Mouse (Mus musculus): ENCODE data around the gene Elmod2. TPM values are rescaled to one million over a fixed set of nuclear protein-coding genes. Genes with fewer than 3 reads are reported as not detected.

Elmod2 gene
- polyA plus RNA-seq (2014; fragmentation: Illumina TruSeq; extraction: RNeasy Lipid Tissue Mini Kit (QIAGEN cat#74804); ENCODE audit: low read depth, low replicate concordance): 18.7 TPM

DNA sequence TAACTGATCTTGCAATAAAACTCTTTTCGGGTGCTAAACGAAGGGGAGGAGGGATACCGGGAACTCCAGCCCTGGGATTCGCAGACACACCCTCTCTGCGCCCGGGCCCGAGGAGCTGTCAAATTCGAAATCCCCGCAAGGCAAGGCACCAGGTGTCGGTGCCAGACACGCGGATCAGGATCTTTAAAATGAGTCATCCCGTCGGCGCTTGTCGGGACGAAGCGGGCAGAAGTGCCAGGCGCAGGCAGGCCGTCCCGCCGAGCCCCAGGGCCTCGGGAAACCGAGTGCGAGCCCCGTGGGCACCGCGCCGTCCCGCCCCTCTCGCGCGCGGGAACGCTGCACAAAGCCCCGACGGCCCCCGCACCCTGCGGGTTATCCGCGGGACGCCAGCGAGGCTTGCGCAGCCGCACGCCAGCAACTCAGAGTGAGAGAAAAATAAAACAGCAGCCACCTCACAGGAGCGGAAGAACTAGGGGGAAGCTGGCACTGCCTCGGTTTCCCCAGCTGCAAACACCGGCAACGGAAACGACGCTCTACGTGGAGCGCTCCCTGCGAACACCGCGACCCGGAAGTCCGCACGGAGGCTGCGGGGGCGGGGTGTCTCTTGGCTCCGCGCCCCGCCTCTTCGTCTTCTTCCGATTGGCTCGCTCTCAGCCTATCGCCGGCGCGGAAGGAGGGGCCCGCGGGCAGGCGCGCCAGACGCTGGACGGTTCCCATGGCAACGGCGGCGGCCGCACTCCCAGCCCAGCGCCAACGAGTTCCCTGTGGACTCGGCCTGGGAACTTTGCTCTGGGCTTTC lies at the start of gene Elmod2:
TSS of gene Elmod2 (minus strand) at position 588 of the 799 bp plus-strand sequence.

DNA sequence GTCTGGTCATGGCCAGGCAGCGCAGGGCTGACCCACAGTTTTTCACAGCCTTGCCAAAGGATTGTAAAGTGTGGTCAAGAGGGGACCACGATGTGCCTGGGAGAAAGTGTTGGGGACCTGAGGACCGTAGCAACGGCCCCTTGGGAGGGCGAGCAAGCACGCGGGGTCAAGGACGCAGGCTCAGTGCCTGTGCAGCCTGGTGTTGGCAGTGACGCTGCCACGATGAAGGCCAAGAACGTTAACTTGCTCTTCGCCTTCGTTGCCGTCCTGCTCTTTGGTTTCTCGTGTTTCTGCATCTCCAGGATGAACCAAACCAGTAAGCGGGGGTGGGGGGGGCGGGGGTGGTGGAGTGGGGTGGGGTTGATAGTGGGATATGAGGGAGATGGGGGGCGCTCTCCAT lies 16.0 kb upstream of the Elmod2 start, which contains the start of gene Mgat4d:
TSS of gene Mgat4d (plus strand) at position 209 of the 400 bp plus-strand sequence.

DNA sequence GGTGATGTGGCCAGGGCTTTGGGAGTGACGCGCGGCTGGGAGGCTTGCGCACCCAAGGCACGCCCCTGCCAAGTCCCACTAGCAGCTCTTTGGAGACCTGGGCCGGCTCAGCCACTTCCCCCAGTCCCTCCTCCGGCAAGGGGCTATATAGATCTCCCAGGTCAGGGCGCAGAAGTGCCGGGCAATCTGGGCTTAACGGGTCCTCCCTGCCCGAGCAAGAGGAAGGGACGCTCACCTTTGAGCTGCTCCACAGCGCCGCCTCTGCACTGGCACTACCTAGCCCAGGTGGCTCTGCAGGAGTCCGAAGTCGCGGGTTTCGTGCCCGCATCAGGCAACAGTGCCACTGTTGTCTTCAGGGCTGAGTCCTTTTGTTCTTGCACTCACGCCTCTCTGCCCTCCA lies 42.1 kb downstream of the Elmod2 start, which contains the start of gene Ucp1:
TSS of gene Ucp1 (plus strand) at position 177 of the 400 bp plus-strand sequence.

Other genes with a start within 250 kb of the Elmod2 start
- 13.0 TPM for gene Tbc1d9, start 167.1 kb downstream of the Elmod2 start, polyA plus RNA-seq (2014; fragmentation: Illumina TruSeq; extraction: RNeasy Lipid Tissue Mini Kit (QIAGEN cat#74804); ENCODE audit: low read depth, low replicate concordance)
- not detected for gene Gm10645, start 166.3 kb downstream of the Elmod2 start, polyA plus RNA-seq (2014; fragmentation: Illumina TruSeq; extraction: RNeasy Lipid Tissue Mini Kit (QIAGEN cat#74804); ENCODE audit: low read depth, low replicate concordance)
- not detected for gene Ucp1, start 42.1 kb downstream of the Elmod2 start, polyA plus RNA-seq (2014; fragmentation: Illumina TruSeq; extraction: RNeasy Lipid Tissue Mini Kit (QIAGEN cat#74804); ENCODE audit: low read depth, low replicate concordance)
- gene Mgat4d, start 16.0 kb upstream of the Elmod2 start, polyA plus RNA-seq (2014; fragmentation: Illumina TruSeq; extraction: RNeasy Lipid Tissue Mini Kit (QIAGEN cat#74804); ENCODE audit: low read depth, low replicate concordance): 285 TPM
- 998 TPM for gene Clgn, start 57.4 kb upstream of the Elmod2 start, polyA plus RNA-seq (2014; fragmentation: Illumina TruSeq; extraction: RNeasy Lipid Tissue Mini Kit (QIAGEN cat#74804); ENCODE audit: low read depth, low replicate concordance)
- 64.3 TPM for gene Scoc, start 125.9 kb upstream of the Elmod2 start, polyA plus RNA-seq (2014; fragmentation: Illumina TruSeq; extraction: RNeasy Lipid Tissue Mini Kit (QIAGEN cat#74804); ENCODE audit: low read depth, low replicate concordance)
- gene Olfr370, start 203.3 kb upstream of the Elmod2 start, polyA plus RNA-seq (2014; fragmentation: Illumina TruSeq; extraction: RNeasy Lipid Tissue Mini Kit (QIAGEN cat#74804); ENCODE audit: low read depth, low replicate concordance): not detected
- 0.48 TPM for gene Ndufb7, start 234.2 kb upstream of the Elmod2 start, polyA plus RNA-seq (2014; fragmentation: Illumina TruSeq; extraction: RNeasy Lipid Tissue Mini Kit (QIAGEN cat#74804); ENCODE audit: low read depth, low replicate concordance)

Measured in testis, adult 10 weeks (tissue).